Mouse (Mus musculus) adrenal gland, adult 18-20 months (tissue): Measurements from ENCODE around the gene Wwc1. TPM values are rescaled to one million over a fixed set of nuclear protein-coding genes. Genes with fewer than 3 reads are reported as not detected.
A peak's percentile ranks its signal among the peaks of the same experiment; 100 is the strongest.
"Not testable (repeated sequence)": the region's sequence is repeated elsewhere in the genome, so short reads cannot be mapped to it uniquely, and the experiment has no call there.

Experiments used
- DNase-seq, 2 experiments: peaks; one replicate each; pipeline ENCODE4 v3.0.0; 2021 to 2022; ENCODE audit warnings: low spot score in 2 of 2
- total RNA-seq, 2 experiments: library from RNA; stranded (reverse); gene quantifications; 1 replicate in 1 of 2; 2 replicates in 1 of 2; pipeline ENCODE4 v1.2.3; 2021

Gene Wwc1
- total RNA-seq, 2 experiments from 2014 or later: 64.0 to 84.7 TPM

GRCm38 (mm10) chr11:35893454-35893853, 86.9 kb downstream of the Wwc1 start:
- no peak for DNase-seq

- DNase-seq: no peak
Measured at GRCm38 (mm10) chr11:35893018-35893421, 87.3 kb downstream of the Wwc1 start.

DNA sequence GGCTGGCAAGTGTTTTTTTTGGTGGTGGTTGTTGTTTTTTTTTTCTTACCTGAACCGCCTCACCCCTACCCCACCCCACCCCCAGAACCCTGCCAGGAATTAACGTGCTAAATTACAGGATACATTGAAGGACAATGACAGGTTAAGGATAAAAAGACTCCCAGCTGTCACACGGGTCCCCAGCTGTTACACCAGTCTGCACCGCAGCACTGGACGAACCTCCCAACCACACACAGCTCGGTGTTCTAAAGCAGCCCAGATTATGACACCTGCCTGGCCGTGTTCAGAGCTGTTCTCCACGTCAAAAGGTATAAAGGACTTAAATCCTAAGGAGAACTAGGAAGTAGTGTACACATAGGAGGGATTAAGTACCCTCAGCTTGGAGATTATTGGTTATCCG, 88.0 kb downstream of the Wwc1 start:
- no peak for DNase-seq

GRCm38 (mm10) chr11:35888790-35889189, 91.5 kb downstream of the Wwc1 start:
- DNase-seq: no peak

DNA sequence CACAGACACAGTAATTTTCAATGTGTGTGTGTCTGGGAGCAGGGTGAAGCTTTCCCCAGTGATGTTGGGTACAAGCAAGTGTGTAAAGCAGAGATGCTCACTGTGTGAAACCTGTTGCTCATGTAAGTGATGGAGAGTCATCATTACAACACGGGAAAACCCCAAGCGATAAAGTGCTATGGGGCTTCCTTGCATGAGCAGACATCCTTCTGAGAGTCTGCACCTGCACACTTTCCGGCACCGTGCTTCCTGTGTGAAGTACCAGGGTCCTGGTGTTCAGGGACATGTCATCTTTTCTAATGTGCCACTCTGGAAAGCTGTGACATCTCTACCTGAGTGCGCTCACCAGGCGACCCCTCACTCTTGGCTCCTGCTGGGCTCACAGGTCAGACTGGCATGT, 97.5 kb downstream of the Wwc1 start:
- DNase-seq: no peak

GRCm38 (mm10) chr11:35878559-35878897, 101.8 kb downstream of the Wwc1 start:
- no peak for DNase-seq

- no peak for DNase-seq
Measured at GRCm38 (mm10) chr11:35877651-35878558, 102.4 kb downstream of the Wwc1 start.

DNA sequence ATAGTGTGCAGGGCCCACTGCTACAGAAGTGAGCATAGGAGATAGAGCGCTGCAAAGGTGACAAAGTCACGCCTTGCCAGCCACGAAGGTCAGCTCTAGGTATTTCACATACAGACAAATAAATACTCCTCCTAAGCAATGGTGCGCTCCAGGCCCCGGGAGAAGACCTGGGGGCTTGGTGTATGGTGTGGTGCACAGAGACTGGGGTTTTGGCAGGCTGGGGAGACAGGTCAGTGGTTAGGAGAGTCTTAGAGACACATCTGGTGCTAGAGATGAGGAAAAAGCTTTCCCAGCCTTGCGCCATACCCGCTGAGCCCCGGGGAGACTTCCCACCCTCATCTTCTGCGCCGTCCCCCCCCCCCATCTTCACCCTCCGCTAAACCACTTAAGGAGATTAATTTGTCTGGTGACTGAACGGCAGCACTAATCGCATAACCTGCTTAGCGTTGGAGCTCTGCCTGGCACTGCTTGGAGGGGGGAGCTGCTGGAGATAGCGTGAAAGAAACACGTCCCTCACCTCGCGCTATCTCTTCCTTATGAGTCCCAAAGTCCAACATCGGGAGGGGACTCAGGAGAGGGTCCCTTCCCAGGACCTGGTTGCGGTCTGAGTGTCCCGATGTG, 106.6 kb downstream of the Wwc1 start:
- no peak for DNase-seq

GRCm38 (mm10) chr11:35870961-35871360, 109.4 kb downstream of the Wwc1 start:
- no peak for DNase-seq

DNA sequence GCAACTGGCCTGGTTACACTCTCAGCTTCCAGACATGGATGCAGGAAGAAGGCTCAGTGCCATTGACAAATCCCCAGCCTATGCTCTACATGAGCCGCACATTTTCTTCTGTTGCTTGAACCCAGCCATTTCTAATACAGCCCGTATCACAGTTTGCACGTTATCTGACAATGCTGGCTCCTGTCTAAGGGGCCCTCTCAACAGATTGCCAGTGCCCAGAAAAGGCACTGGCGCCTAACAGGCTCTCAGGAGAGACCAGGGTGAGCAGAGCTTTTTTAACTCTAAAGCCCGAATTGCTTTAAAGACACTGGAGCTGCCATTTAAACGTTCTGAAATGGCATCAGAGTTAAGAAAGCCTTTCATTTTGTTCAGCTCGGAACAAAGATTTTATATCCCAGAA, 114.2 kb downstream of the Wwc1 start:
- DNase-seq: no peak

- no peak for DNase-seq
Measured at GRCm38 (mm10) chr11:35864981-35865604, 115.2 kb downstream of the Wwc1 start.

- DNase-seq: no peak
Measured at GRCm38 (mm10) chr11:35863653-35864052, 116.7 kb downstream of the Wwc1 start.

DNA sequence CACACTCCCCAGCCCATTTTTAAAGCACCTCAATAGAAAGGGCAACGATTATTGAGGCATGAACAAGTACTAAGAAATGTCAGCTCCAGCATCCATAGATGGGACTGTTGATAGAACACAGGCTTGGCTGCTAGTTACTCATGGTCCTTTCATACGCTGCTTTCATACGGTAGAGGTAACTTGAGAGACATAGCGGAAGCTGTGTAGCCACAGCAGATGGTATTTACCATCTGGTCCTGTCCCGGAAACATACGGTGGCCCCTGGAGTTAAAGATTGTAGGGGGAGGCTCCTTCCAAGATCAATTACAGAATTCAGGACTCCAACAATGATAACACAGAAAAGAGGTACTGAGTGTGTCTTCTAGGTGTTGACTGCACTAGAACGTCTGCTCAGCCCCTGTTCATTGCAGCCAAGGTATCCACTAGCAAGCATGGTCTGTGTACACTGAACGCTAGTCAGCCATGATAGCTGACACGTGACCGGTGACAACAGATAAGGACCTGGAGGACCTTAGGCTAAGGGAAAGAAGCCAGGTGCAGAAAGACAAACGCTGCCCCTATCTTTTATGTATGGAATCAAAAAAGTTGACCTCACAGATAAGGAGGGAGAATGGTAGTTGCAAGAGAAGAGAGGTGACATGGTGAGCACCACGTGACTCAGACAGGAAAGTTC, 122.8 kb downstream of the Wwc1 start:
- no peak for DNase-seq

DNA sequence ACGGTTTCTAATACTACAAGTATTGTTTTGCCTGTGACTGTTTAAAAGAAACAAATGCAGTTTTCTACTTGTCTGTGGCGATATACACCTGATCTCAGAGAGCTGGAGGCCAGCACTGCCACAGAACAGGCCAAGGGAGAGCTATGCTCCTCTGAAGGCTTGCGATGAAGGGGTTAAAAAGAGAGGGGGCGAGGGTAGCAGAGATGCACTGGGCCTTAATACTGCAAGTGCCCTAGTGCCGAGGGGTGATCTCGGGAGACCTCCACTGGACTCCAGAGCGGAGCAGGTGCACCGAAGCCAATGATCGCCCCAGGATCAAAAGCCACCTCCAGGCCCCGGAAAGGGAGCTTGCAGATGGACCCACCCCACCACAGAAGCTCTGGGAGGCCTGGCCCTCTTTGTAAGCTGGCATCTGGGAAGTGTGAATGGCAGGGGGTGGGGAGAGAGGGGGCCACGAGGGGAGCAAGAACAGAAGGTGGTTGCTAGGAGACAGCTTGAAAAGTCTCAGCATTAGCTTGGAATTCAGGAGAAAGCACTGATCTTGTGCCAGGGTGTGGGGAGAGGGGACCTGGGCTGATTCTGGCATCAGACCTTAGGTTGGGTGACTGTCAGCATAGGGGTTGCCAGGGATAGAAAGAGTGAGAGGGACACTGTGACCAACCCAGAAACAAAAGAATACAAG, 123.8 kb downstream of the Wwc1 start:
- DNase-seq: no peak

DNA sequence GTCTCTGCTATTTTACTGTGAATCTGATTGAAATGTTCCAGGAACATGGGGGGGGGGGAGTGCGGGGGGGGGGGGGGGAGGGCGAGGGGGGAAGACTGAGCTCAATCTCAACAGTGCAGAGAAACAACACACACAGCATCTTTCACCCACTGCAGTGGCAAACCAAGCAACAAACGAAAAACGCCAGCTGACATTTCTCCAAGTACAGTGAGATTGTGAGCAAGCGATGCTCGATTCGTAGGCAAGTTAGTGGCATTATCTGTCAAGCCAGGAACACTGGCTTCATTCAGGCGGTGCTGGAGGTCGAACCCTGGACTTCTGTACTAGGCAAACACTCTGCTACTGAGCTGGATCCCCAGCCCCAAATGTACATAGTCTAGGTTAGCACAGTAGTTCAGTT, 124.8 kb downstream of the Wwc1 start:
- DNase-seq: no peak

- DNase-seq: no peak
Measured at GRCm38 (mm10) chr11:35854941-35855340, 125.4 kb downstream of the Wwc1 start.

DNA sequence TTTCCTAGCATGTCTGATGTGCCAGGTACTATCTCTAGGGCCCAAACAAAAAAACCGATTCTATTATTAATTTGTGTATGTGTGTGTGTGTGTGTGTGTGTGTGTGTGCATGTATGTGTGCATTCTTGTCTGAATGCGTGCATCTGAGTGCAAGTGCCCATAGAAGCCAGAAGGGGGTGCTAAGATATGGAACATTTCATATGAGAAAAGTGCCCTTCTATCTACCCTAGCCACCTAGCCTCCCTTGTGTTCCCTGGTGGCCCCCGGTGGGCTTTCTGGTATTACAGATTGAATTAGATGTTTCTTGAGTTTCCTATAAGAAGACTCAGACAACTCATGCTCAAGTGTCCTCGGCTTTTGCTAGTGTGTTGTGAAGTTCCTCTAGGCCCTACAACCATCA, 126.7 kb downstream of the Wwc1 start:
- DNase-seq: no peak

DNA sequence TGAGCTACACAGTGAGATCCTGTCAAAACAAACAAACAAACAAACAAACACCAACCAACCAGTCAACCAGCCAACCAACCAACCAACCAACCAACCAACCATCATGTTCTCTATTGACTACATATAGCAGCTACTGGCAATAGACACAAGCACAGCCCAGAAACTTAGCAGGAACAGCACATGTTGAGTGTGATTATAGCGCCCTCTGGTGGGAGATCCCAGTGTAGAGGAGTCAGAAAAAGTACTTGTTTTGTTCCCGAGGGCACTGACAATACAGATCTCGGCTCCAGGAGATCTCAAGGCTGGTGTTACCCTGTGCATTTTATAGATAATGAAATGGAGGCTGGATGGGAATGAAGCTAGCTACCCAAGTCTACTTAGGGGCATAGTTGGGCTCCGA, 127.6 kb downstream of the Wwc1 start:
- DNase-seq: peak; percentile 37 to 41

DNA sequence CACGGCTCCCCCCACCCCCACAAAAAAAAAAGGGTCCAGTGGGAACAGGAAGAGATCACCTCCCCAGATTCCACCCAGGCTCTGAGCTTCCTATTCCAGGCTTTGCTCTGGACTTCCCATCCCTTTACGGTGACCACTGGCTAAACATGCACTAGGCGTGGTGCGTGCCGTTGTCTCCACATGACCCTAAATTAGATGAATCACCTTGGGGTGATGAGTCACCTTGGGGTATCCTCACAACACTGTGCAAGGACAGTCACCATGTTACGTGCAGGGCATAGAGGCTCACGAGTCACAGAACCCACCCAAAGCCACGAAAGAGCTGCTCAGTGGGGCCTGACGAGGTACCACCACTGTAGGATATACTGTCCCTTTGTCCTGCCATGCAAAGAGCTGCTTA, 136.0 kb downstream of the Wwc1 start:
- DNase-seq: no peak

DNA sequence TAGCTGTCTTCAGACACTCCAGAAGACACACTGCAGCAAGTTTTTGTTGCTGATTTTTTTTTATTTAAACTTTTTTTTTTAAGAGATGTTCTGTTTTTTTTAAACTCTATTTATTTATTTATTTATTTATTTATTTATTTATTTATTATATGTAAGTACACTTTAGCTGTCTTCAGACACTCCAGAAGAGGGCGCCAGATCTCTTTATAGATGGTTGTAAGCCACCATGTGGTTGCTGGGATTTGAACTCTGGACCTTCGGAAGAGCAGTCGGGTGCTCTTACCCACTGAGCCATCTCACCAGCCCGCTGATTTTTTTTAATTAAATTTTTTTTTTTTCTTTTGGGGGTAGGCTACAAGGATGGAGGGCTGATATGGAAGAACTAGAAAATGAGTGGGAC, 137.8 kb downstream of the Wwc1 start:
- not testable (repeated sequence) for DNase-seq

- no peak for DNase-seq
Measured at GRCm38 (mm10) chr11:35841738-35842325, 138.5 kb downstream of the Wwc1 start.
